8 mouse cellular contexts compared by ENCODE assay signal in the genomic region with DNA sequence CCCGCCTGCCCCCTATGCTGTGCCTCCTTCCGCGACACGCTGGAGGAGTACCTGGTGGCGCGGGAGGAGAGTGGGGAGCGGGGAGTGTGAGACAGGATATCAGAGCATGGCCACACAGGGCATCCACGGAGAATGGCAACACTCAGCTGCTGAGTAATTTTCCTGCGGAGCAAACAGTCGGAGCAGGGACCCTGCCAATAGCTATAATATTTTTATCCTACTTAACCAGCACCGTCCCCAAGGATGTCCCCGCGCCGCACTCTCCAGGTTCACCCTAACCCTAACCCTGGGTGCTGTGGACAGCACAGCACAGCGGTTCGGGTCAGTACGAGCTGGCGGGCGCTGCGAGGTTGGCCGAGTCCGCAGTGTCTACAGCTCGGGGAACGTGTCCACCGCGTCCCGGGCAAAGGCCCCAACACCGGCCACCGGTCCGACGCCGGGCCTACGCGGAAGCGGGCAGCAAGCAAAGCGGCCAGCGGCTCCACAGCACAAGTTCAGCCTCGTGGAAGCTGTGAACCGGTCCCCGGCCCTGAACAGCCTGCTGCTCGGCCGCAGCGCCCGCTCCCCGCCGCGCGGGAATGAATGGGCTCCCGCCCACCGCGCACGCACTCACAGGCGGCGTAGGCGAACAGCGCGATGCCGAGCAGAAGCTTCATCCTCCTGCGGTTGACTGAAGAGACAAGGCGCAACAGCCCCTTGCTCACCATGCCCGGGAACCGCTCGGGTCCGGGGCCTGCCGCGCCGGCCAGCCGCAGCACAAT. TPM values are rescaled to one million over a fixed set of nuclear protein-coding genes. Genes with fewer than 3 reads are reported as not detected.
A peak's percentile ranks its signal among the peaks of the same experiment; 100 is the strongest.
DNase-seq lines count a peak whose midpoint lies in the region; ATAC-seq and TF ChIP-seq lines count a peak whose summit lies in the region.

No protein-coding gene starts in this region.

- H3K9ac ChIP-seq in ES-E14 (ENCODE audit: insufficient read depth, low read depth, low read length, poor library complexity, severe bottlenecking), result peak overlapping the region; percentile 91
- H3K9ac ChIP-seq in hindbrain, embryonic 14.5 days, result peak overlapping the region; percentile 90
- peak overlapping the region; percentile 92 for H3K9ac ChIP-seq in liver, embryonic 11.5 days (ENCODE audit: low read depth, low read length)
- peak overlapping the region; percentile 87 for H3K9ac ChIP-seq in midbrain, postnatal 0 days (replicated peaks; ENCODE audit: low read length, poor library complexity, severe bottlenecking)

- intact Hi-C loops in heart, postnatal 36 days (cut with DNase I), result loop anchor here (5.0 to 10.0 kb wide), 2 partner anchors 105 to 732 kb away; partner anchors contain the start of genes AI597479, Tgfbrap1 and Tpp2

- DNase-seq in heart, adult 11 months, result peak; percentile 93
- no peak for DNase-seq in heart, postnatal 36 days
- DNase-seq in ES-E14 (ENCODE audit: low read depth, low spot score), result no peak
- DNase-seq in hindbrain, embryonic 14.5 days (ENCODE audit: low spot score), result peak; percentile 42
- DNase-seq in liver, embryonic 11.5 days (ENCODE audit: low spot score), result peak; percentile 67
- DNase-seq in midbrain, postnatal 0 days (ENCODE audit: low spot score), result no peak
- DNase-seq in thymus, postnatal 10 days (ENCODE audit: low spot score in 2 of 2), result peak; percentile 40 to 47

- no peaks in the 10 kb centered on the region for H3K9me3 ChIP-seq in ES-E14 (ENCODE audit: control insufficient read depth, insufficient read depth, low read depth, low read length)
- H3K9me3 ChIP-seq in hindbrain, embryonic 14.5 days (ENCODE audit: control insufficient read depth, low read length), result no peaks in the 10 kb centered on the region
- no peaks in the 10 kb centered on the region for H3K9me3 ChIP-seq in liver, embryonic 11.5 days (ENCODE audit: control insufficient read depth, low read length)
- no peaks in the 10 kb centered on the region for H3K9me3 ChIP-seq in midbrain, postnatal 0 days (ENCODE audit: low read length)

- peak overlapping the region; percentile 88 to 97 for H3K4me3 ChIP-seq in ES-E14 (ENCODE audit: insufficient read depth in 1 of 2, low read depth in 1 of 2, low read length in 2 of 2, poor library complexity in 1 of 2, severe bottlenecking in 1 of 2)
- peak overlapping the region; percentile 71 for H3K4me3 ChIP-seq in embryonic fibroblast, embryonic 13.5 days (ENCODE audit: insufficient read depth, low read length)
- peak overlapping the region; percentile 96 for H3K4me3 ChIP-seq in hindbrain, embryonic 14.5 days (replicated peaks; ENCODE audit: low read length)
- H3K4me3 ChIP-seq in liver, embryonic 11.5 days (ENCODE audit: low read depth, low read length), result peak overlapping the region; percentile 95
- peak overlapping the region; percentile 95 for H3K4me3 ChIP-seq in midbrain, postnatal 0 days (ENCODE audit: low read depth, low read length)

- no peaks in the 10 kb centered on the region for H3K27me3 ChIP-seq in hindbrain, embryonic 14.5 days (ENCODE audit: control insufficient read depth, insufficient read depth, low read length)
- H3K27me3 ChIP-seq in liver, embryonic 11.5 days (replicated peaks; ENCODE audit: control insufficient read depth, insufficient read depth, low read length), result no peaks in the 10 kb centered on the region
- no peaks in the 10 kb centered on the region for H3K27me3 ChIP-seq in midbrain, postnatal 0 days (ENCODE audit: insufficient read depth, low read length)

- peak overlapping the region; percentile 91 for H3K4me2 ChIP-seq in hindbrain, embryonic 14.5 days (replicated peaks)
- H3K4me2 ChIP-seq in liver, embryonic 11.5 days, result peak overlapping the region; percentile 89
- H3K4me2 ChIP-seq in midbrain, postnatal 0 days (ENCODE audit: low read depth, low read length, poor library complexity, severe bottlenecking), result peak overlapping the region; percentile 90

- H3K27ac ChIP-seq in ES-E14 (ENCODE audit: insufficient read depth, low read depth, low read length, poor library complexity, severe bottlenecking), result peak overlapping the region; percentile 60; the same call in 1 of the 2 replicates
- peak overlapping the region; percentile 47 for H3K27ac ChIP-seq in embryonic fibroblast, embryonic 13.5 days (ENCODE audit: insufficient read depth, low read length)
- peak overlapping the region; percentile 96 for H3K27ac ChIP-seq in hindbrain, embryonic 14.5 days
- H3K27ac ChIP-seq in liver, embryonic 11.5 days (ENCODE audit: low read depth, low read length), result peak overlapping the region; percentile 91
- H3K27ac ChIP-seq in midbrain, postnatal 0 days (ENCODE audit: low read depth, low read length), result peak overlapping the region; percentile 93

- peaks cover 0 to 2% of the 10 kb centered on the region in 2 experiments; a peak in 1 of 4 replicates for H3K4me1 ChIP-seq in ES-E14 (ENCODE audit: control insufficient read depth in 2 of 2, insufficient read depth in 2 of 2, low read length in 2 of 2, poor library complexity in 1 of 2)
- H3K4me1 ChIP-seq in embryonic fibroblast, embryonic 13.5 days (ENCODE audit: control insufficient read depth, insufficient read depth, low read length), result no peaks in the 10 kb centered on the region
- H3K4me1 ChIP-seq in hindbrain, embryonic 14.5 days (replicated peaks; ENCODE audit: control insufficient read depth, insufficient read depth, low read length), result peaks cover 18% of the 10 kb centered on the region
- H3K4me1 ChIP-seq in liver, embryonic 11.5 days (replicated peaks; ENCODE audit: control insufficient read depth, insufficient read depth, low read length), result peaks cover 12% of the 10 kb centered on the region
- H3K4me1 ChIP-seq in midbrain, postnatal 0 days (ENCODE audit: insufficient read depth, low read length), result peaks cover 14% of the 10 kb centered on the region

- H3K36me3 ChIP-seq in ES-E14 (ENCODE audit: control insufficient read depth, insufficient read depth, low read length, poor library complexity, severe bottlenecking), result no peaks in the 10 kb centered on the region
- H3K36me3 ChIP-seq in hindbrain, embryonic 14.5 days (replicated peaks; ENCODE audit: control insufficient read depth, insufficient read depth), result no peaks in the 10 kb centered on the region
- H3K36me3 ChIP-seq in liver, embryonic 11.5 days (ENCODE audit: control insufficient read depth, insufficient read depth, low read length), result no peaks in the 10 kb centered on the region
- no peaks in the 10 kb centered on the region for H3K36me3 ChIP-seq in midbrain, postnatal 0 days (ENCODE audit: insufficient read depth, low read length)

- peak; percentile 71 for ATAC-seq in hindbrain, embryonic 14.5 days (ENCODE audit: low FRiP score)
- ATAC-seq in liver, embryonic 11.5 days (replicated peaks; ENCODE audit: low FRiP score), result peak; percentile 72
- ATAC-seq in midbrain, postnatal 0 days (ENCODE audit: low FRiP score), result peak; percentile 82

- in situ Hi-C loops in ES-E14 (cut with MboI; ENCODE audit: low sequenced_read_pairs in 2 of 2, unreplicated experiment in 2 of 2), result no loop called here

- WGBS in hindbrain, embryonic 14.5 days, result under 1% methylated on average over 66 of the region's 68 CpGs
- under 1% methylated on average over 63 of the region's 68 CpGs for WGBS in liver, embryonic 11.5 days
- WGBS in midbrain, postnatal 0 days, result under 1% methylated on average over 68 of the region's 68 CpGs

- peak; percentile 96 for TF ChIP-seq POLR2A in embryonic fibroblast, embryonic 13.5 days (IDR thresholded peaks at IDR 0.05; ENCODE audit: low read depth, low read length)

- TF ChIP-seq CTCF in embryonic fibroblast, embryonic 13.5 days (IDR thresholded peaks at IDR 0.05; ENCODE audit: borderline replicate concordance, insufficient read depth, low read length), result no peak
- TF ChIP-seq CTCF in midbrain, postnatal 0 days (IDR thresholded peaks at IDR 0.05), result no peak

TF ChIP-seq in ES-E14, 5 proteins besides CTCF, POLR2A, EP300 and RAD21:
- TF ChIP-seq CHD2 (IDR thresholded peaks at IDR 0.05; ENCODE audit: low read depth, low read length) (no peak), HCFC1 (IDR thresholded peaks at IDR 0.05; ENCODE audit: borderline replicate concordance, insufficient read depth, low read length) (no peak), ZC3H11A (IDR thresholded peaks at IDR 0.05; ENCODE audit: borderline replicate concordance, low read depth, low read length) (no peak), MAFK (IDR thresholded peaks at IDR 0.05; ENCODE audit: insufficient read depth, low read depth, low read length) (no peak), ZNF384 (IDR thresholded peaks at IDR 0.05; ENCODE audit: low read depth, low read length) (no peak)

RNA-seq across cellular contexts. Expression of gene Uxs1, which starts 0.4 kb away (rescaled TPM):
- 10 to 100 TPM in 1 of 2 experiments, 1 to 10 TPM in 1; 7.6 to 10.1 TPM for total RNA-seq in heart, postnatal 36 days (2021)
- total RNA-seq in ES-E14 (2012; rRNA removed), result 36.2 and 49.0 TPM in 2 replicates
- polyA plus RNA-seq in embryonic fibroblast, embryonic 13.5 days (2011; ENCODE audit: insufficient read length, low read depth, missing spikeins), result 42.6 and 44.2 TPM in 2 replicates
- 16.8 and 17.7 TPM in 2 replicates for polyA plus RNA-seq in hindbrain, embryonic 14.5 days (2014; fragmentation: Nextera tagmentation; extraction: Ambion mirVana)
- 15.3 and 18.0 TPM in 2 replicates for polyA plus RNA-seq in liver, embryonic 11.5 days (2014; fragmentation: Nextera tagmentation; extraction: Ambion mirVana)
- total RNA-seq in midbrain, postnatal 0 days (2014; rRNA removed), result 16.8 and 27.8 TPM in 2 replicates
- polyA plus RNA-seq in midbrain, postnatal 0 days (2015; fragmentation: Nextera tagmentation; extraction: Ambion mirVana), result 19.6 and 20.1 TPM in 2 replicates

Comparison
In these comparisons a context has a peak if more than half of its experiments do, and no peak if none do; other contexts are left out.
1. DNase-seq: peak in heart, adult 11 months (single experiment), hindbrain, embryonic 14.5 days (single experiment), liver, embryonic 11.5 days (single experiment) and thymus, postnatal 10 days (2 of 2); none in heart, postnatal 36 days (0 of 2), ES-E14 (single experiment) and midbrain, postnatal 0 days (single experiment).
2. Peak in every context shown above with its lines, with median percentiles within 50 percentile points of each other: H3K27ac ChIP-seq, H3K4me3 ChIP-seq, H3K9ac ChIP-seq, ATAC-seq and H3K4me2 ChIP-seq.